Mouse (Mus musculus) bone marrow, adult 2 months (tissue): ENCODE results near the gene Lrmda.

ENCODE experiments used
- CTCF ChIP-seq: fragments of 200-500 bp; IDR thresholded peaks from 2 replicates; pipeline ENCODE4 v1.5.1; 2011; ENCODE audit warnings: low read length, control low read depth; ENCODE audit not compliant: control insufficient read depth, insufficient read depth
- POLR2A ChIP-seq: fragments of 200-500 bp; IDR thresholded peaks from 2 replicates; pipeline ENCODE4 v1.6.1; 2011; ENCODE audit warnings: low read depth, mild to moderate bottlenecking, control low read depth, low read length, borderline replicate concordance; ENCODE audit not compliant: control insufficient read depth

- TF ChIP-seq CTCF = no peak
- TF ChIP-seq POLR2A = no peak
Observed at GRCm38 (mm10) chr14:22156991-22157390, 137.5 kb downstream of the Lrmda start.
